Mouse (Mus musculus) lung, adult 2 months (tissue): Measurements from ENCODE around the gene Armh3.

ENCODE experiments used
- CTCF ChIP-seq: fragments of 200-500 bp; IDR thresholded peaks from 2 replicates; pipeline ENCODE4 v1.5.1; 2011; ENCODE audit warnings: mild to moderate bottlenecking, low read length, control low read depth; ENCODE audit not compliant: insufficient read depth
- POLR2A ChIP-seq: fragments of 200-500 bp; IDR thresholded peaks from 2 replicates; pipeline ENCODE4 v1.6.1; 2011; ENCODE audit warnings: low read depth, mild to moderate bottlenecking, control low read depth, low read length, borderline replicate concordance; ENCODE audit errors: extremely low read depth

GRCm38 (mm10) chr19:46026567-46026966 is 28.3 kb upstream of the Armh3 start:
- TF ChIP-seq POLR2A (no peak), CTCF (no peak)
